Mouse (Mus musculus) megakaryocyte-erythroid progenitor cell, adult 5-6 weeks (primary cell): ENCODE data around the gene Snta1. TPM values are rescaled to one million over a fixed set of nuclear protein-coding genes. Genes with fewer than 3 reads are reported as not detected.
A peak's percentile ranks its signal among the peaks of the same experiment; 100 is the strongest.
"Not testable (repeated sequence)": the region's sequence is repeated elsewhere in the genome, so short reads cannot be mapped to it uniquely, and the experiment has no call there.

Source experiments
- ATAC-seq: replicated peaks from 2 replicates; pipeline ENCODE4 v1.8.0; 2016; ENCODE audit warnings: mild to moderate bottlenecking, inconsistent platforms; ENCODE audit not compliant: severe bottlenecking, poor library complexity, low FRiP score, low TSS enrichment
- total RNA-seq, 2 experiments: library from RNA; stranded (forward) in 1 of 2; stranded (reverse) in 1 of 2; fragments of 200-1000, 215-1000 nt in 1 of 2; fragments of >200 nt in 1 of 2; fragmentation: Nextera tagmentation in 1 of 2; gene quantifications; 2 replicates each; pipeline ENCODE4 v1.2.3; 2014 to 2017

The Snta1 gene
- total RNA-seq, 2 experiments from 2014 or later = 1.5 TPM; not detected in 1

GRCm38 (mm10) chr2:154374807-154375601, 32.9 kb downstream of the Snta1 start:
- no peak for ATAC-seq

GRCm38 (mm10) chr2:154373961-154374632, 33.8 kb downstream of the Snta1 start:
- peak; percentile 67 for ATAC-seq

- ATAC-seq = no peak
These were observed 34.9 kb downstream of the Snta1 start, which contains the start of gene Cdk5rap1 for GRCm38 (mm10) chr2:154372842-154373500. Gene Cdk5rap1, minus strand, starts transcription at chr2:154373010.

GRCm38 (mm10) chr2:154372151-154372829, 35.6 kb downstream of the Snta1 start:
- peak; percentile 85 for ATAC-seq

GRCm38 (mm10) chr2:154367510-154367909, 40.4 kb downstream of the Snta1 start:
- ATAC-seq = no peak

- not testable (repeated sequence) for ATAC-seq
These were observed 53.9 kb downstream of the Snta1 start for GRCm38 (mm10) chr2:154354000-154354425.

GRCm38 (mm10) chr2:154348152-154348551, 59.7 kb downstream of the Snta1 start:
- ATAC-seq = no peak

- no peak for ATAC-seq
These were observed 68.5 kb downstream of the Snta1 start for GRCm38 (mm10) chr2:154339356-154339755.

GRCm38 (mm10) chr2:154338161-154338560, 69.7 kb downstream of the Snta1 start:
- no peak for ATAC-seq

GRCm38 (mm10) chr2:154335572-154335971, 72.3 kb downstream of the Snta1 start:
- no peak for ATAC-seq

GRCm38 (mm10) chr2:154326852-154327251, 81.0 kb downstream of the Snta1 start:
- ATAC-seq = peak; percentile 90

Other genes with a start within 250 kb of the Snta1 start
- gene Bpifa5, start 245.5 kb downstream of the Snta1 start, total RNA-seq (2014; fragmentation: Nextera tagmentation) = not detected in 2 replicates
- gene Bpifa5, start 245.5 kb downstream of the Snta1 start, total RNA-seq (2017) = not detected in 2 replicates
- not detected in 2 replicates for gene Bpifb1, start 217.3 kb downstream of the Snta1 start, total RNA-seq (2014; fragmentation: Nextera tagmentation)
- not detected in 2 replicates for gene Bpifb1, start 217.3 kb downstream of the Snta1 start, total RNA-seq (2017)
- not detected in 2 replicates for gene Bpifb5, start 184.4 kb downstream of the Snta1 start, total RNA-seq (2014; fragmentation: Nextera tagmentation)
- gene Bpifb5, start 184.4 kb downstream of the Snta1 start, total RNA-seq (2017) = not detected in 2 replicates
- not detected in 2 replicates for gene Bpifb9a, start 150.2 kb downstream of the Snta1 start, total RNA-seq (2014; fragmentation: Nextera tagmentation)
- gene Bpifb9a, start 150.2 kb downstream of the Snta1 start, total RNA-seq (2017) = not detected in 2 replicates
- not detected in 2 replicates for gene Bpifb9b, start 100.9 kb downstream of the Snta1 start, total RNA-seq (2014; fragmentation: Nextera tagmentation)
- gene Bpifb9b, start 100.9 kb downstream of the Snta1 start, total RNA-seq (2017) = not detected in 2 replicates
- 18.8 and 27.3 TPM in 2 replicates for gene Cdk5rap1, start 35.1 kb downstream of the Snta1 start, total RNA-seq (2014; fragmentation: Nextera tagmentation)
- gene Cdk5rap1, start 35.1 kb downstream of the Snta1 start, total RNA-seq (2017) = 22.9 and 27.9 TPM in 2 replicates
- 17.0 and 20.8 TPM in 2 replicates for gene Cbfa2t2, start 28.4 kb upstream of the Snta1 start, total RNA-seq (2014; fragmentation: Nextera tagmentation)
- 10.4 and 18.8 TPM in 2 replicates for gene Cbfa2t2, start 28.4 kb upstream of the Snta1 start, total RNA-seq (2017)
- not detected in 2 replicates for gene 1700003F12Rik, start 139.0 kb upstream of the Snta1 start, total RNA-seq (2014; fragmentation: Nextera tagmentation)
- not detected in 2 replicates for gene 1700003F12Rik, start 139.0 kb upstream of the Snta1 start, total RNA-seq (2017)
- gene Actl10, start 143.7 kb upstream of the Snta1 start, total RNA-seq (2014; fragmentation: Nextera tagmentation) = not detected in 2 replicates
- not detected in 2 replicates for gene Actl10, start 143.7 kb upstream of the Snta1 start, total RNA-seq (2017)
- 3.1 and 6.1 TPM in 2 replicates for gene Necab3, start 150.8 kb upstream of the Snta1 start, total RNA-seq (2014; fragmentation: Nextera tagmentation)
- 0.09 and 1.8 TPM in 2 replicates for gene Necab3, start 150.8 kb upstream of the Snta1 start, total RNA-seq (2017)
- gene E2f1, start 161.8 kb upstream of the Snta1 start, total RNA-seq (2014; fragmentation: Nextera tagmentation) = 25.3 and 26.1 TPM in 2 replicates
- 7.0 and 7.8 TPM in 2 replicates for gene E2f1, start 161.8 kb upstream of the Snta1 start, total RNA-seq (2017)
- gene Pxmp4, start 195.6 kb upstream of the Snta1 start, total RNA-seq (2014; fragmentation: Nextera tagmentation) = 17.3 and 18.1 TPM in 2 replicates
- 9.1 and 12.4 TPM in 2 replicates for gene Pxmp4, start 195.6 kb upstream of the Snta1 start, total RNA-seq (2017)
- 5.1 and 7.1 TPM in 2 replicates for gene Zfp341, start 205.2 kb upstream of the Snta1 start, total RNA-seq (2014; fragmentation: Nextera tagmentation)
- gene Zfp341, start 205.2 kb upstream of the Snta1 start, total RNA-seq (2017) = 0.30 and 1.1 TPM in 2 replicates
- not detected in 2 replicates for gene 4930519P11Rik, start 205.3 kb upstream of the Snta1 start, total RNA-seq (2014; fragmentation: Nextera tagmentation)
- not detected in 2 replicates for gene 4930519P11Rik, start 205.3 kb upstream of the Snta1 start, total RNA-seq (2017)
- 79.5 and 118 TPM in 2 replicates for gene Chmp4b, start 243.6 kb upstream of the Snta1 start, total RNA-seq (2014; fragmentation: Nextera tagmentation)
- gene Chmp4b, start 243.6 kb upstream of the Snta1 start, total RNA-seq (2017) = 95.1 and 99.0 TPM in 2 replicates